Mouse (Mus musculus) small intestine, adult 2 months (tissue): ENCODE measurements around the gene Mgp. TPM values are rescaled to one million over a fixed set of nuclear protein-coding genes. Genes with fewer than 3 reads are reported as not detected.

Source experiments
- H3K27ac ChIP-seq: fragments of 200-500 bp; 2 replicates; pipeline ENCODE4 v1.5.1; 2012; ENCODE audit warnings: low read depth, low read length, control low read depth, inconsistent platforms; ENCODE audit not compliant: insufficient read depth
- H3K27me3 ChIP-seq: fragments of 200-500 bp; 2 replicates; pipeline ENCODE4 v1.6.1; 2012; ENCODE audit warnings: mild to moderate bottlenecking, moderate library complexity, low read length, inconsistent platforms; ENCODE audit not compliant: control insufficient read depth, insufficient read depth
- H3K36me3 ChIP-seq: fragments of 200-500 bp; 2 replicates; pipeline ENCODE4 v1.6.1; 2012; ENCODE audit warnings: mild to moderate bottlenecking, low read length, control low read depth, inconsistent platforms; ENCODE audit not compliant: control insufficient read depth, insufficient read depth
- H3K4me1 ChIP-seq: fragments of 200-500 bp; 2 replicates; pipeline ENCODE4 v1.6.1; 2012; ENCODE audit warnings: low read length, inconsistent platforms, mixed read lengths; ENCODE audit not compliant: control insufficient read depth, insufficient read depth, insufficient read length
- H3K4me3 ChIP-seq: fragments of 200-500 bp; 2 replicates; pipeline ENCODE4 v1.5.1; 2012; ENCODE audit warnings: low read depth, mild to moderate bottlenecking, control low read depth, inconsistent platforms, low read length, moderate library complexity
- CTCF ChIP-seq: fragments of 200-500 bp; IDR thresholded peaks from 2 replicates; pipeline ENCODE4 v1.5.1; 2012; ENCODE audit warnings: low read depth, mild to moderate bottlenecking, control low read depth, inconsistent platforms, low read length, moderate library complexity, mixed read lengths; ENCODE audit not compliant: insufficient replicate concordance, insufficient read length; ENCODE audit errors: extremely low read depth
- POLR2A ChIP-seq: fragments of 200-500 bp; IDR thresholded peaks from 2 replicates; pipeline ENCODE4 v1.6.1; 2012; ENCODE audit warnings: low read depth, mild to moderate bottlenecking, control low read depth, inconsistent platforms, low read length, moderate library complexity
- WGBS: fragments of 180-500 bp; shearing (Covaris S2); methylation state at CpG from one replicate; pipeline ENCODE4 v1.1.7; 2018; 5-methylcytosine and 5-hydroxymethylcytosine counted together
- polyA plus RNA-seq: library from polyadenylated mRNA; depleted of rRNA; stranded (reverse); fragments of >200 nt; gene quantifications from 2 replicates; pipeline ENCODE4 v1.2.3, GENCODE M21; 2012

Gene Mgp
- polyA plus RNA-seq, 1 experiment = 91.8 TPM

- H3K36me3 ChIP-seq = no peaks in the 10 kb centered on the region
- peaks cover 3% of the 10 kb centered on the region; the same call in 1 of the 2 replicates for H3K4me1 ChIP-seq
- H3K4me3 ChIP-seq = no peak overlapping the region
- no peaks in the 10 kb centered on the region for H3K27me3 ChIP-seq
- H3K27ac ChIP-seq = no peak overlapping the region
- TF ChIP-seq CTCF (no peak), POLR2A (no peak)
- 48% methylated on average over 2 of the region's 2 CpGs for WGBS
Measured at GRCm38 (mm10) chr6:136917885-136918284, 42.3 kb upstream of the Mgp start.

GRCm38 (mm10) chr6:136915721-136916395, 40.2 kb upstream of the Mgp start:
- Histone ChIP-seq H3K36me3 (no peaks in the 10 kb centered on the region), H3K27ac (no peak overlapping the region), H3K27me3 (no peaks in the 10 kb centered on the region), H3K4me1 (peaks cover 3% of the 10 kb centered on the region; the same call in 1 of the 2 replicates), H3K4me3 (no peak overlapping the region)
- TF ChIP-seq CTCF = no peak
- no peak for TF ChIP-seq POLR2A
- 82% methylated on average over 8 of the region's 8 CpGs for WGBS

GRCm38 (mm10) chr6:136914234-136914633, 38.6 kb upstream of the Mgp start:
- TF ChIP-seq POLR2A (no peak), CTCF (no peak)
- H3K27me3 ChIP-seq = no peaks in the 10 kb centered on the region
- no peaks in the 10 kb centered on the region for H3K36me3 ChIP-seq
- WGBS = 45% methylated on average over 6 of the region's 6 CpGs
- peaks cover 3% of the 10 kb centered on the region; the same call in 1 of the 2 replicates for H3K4me1 ChIP-seq
- H3K4me3 ChIP-seq = no peak overlapping the region
- H3K27ac ChIP-seq = no peak overlapping the region

GRCm38 (mm10) chr6:136913384-136914126, 37.9 kb upstream of the Mgp start:
- Histone ChIP-seq H3K36me3 (no peaks in the 10 kb centered on the region), H3K27me3 (no peaks in the 10 kb centered on the region), H3K4me1 (peaks cover 3% of the 10 kb centered on the region; the same call in 1 of the 2 replicates), H3K27ac (peak overlapping the region; percentile 3; the same call in 1 of the 2 replicates), H3K4me3 (peak overlapping the region; percentile 48)
- TF ChIP-seq POLR2A (no peak), CTCF (no peak)
- 14% methylated on average over 18 of the region's 18 CpGs for WGBS

GRCm38 (mm10) chr6:136912751-136913265, 37.2 kb upstream of the Mgp start:
- H3K4me3 ChIP-seq = no peak overlapping the region
- no peak overlapping the region for H3K27ac ChIP-seq
- no peaks in the 10 kb centered on the region for H3K27me3 ChIP-seq
- TF ChIP-seq CTCF = no peak
- 50% methylated on average over 1 of the region's 2 CpGs for WGBS
- H3K4me1 ChIP-seq = peaks cover 3% of the 10 kb centered on the region; the same call in 1 of the 2 replicates
- no peaks in the 10 kb centered on the region for H3K36me3 ChIP-seq

GRCm38 (mm10) chr6:136910247-136910890, 34.7 kb upstream of the Mgp start:
- no peak overlapping the region for H3K4me3 ChIP-seq
- no peaks in the 10 kb centered on the region for H3K36me3 ChIP-seq
- H3K27me3 ChIP-seq = no peaks in the 10 kb centered on the region
- H3K4me1 ChIP-seq = peaks cover 8% of the 10 kb centered on the region
- H3K27ac ChIP-seq = no peak overlapping the region
- TF ChIP-seq CTCF = no peak
- TF ChIP-seq POLR2A = no peak
- WGBS = 50% methylated on average over 9 of the region's 9 CpGs

GRCm38 (mm10) chr6:136906937-136907293, 31.3 kb upstream of the Mgp start:
- Histone ChIP-seq H3K4me1 (peaks cover 5% of the 10 kb centered on the region), H3K4me3 (no peak overlapping the region), H3K27ac (peak overlapping the region; percentile 74), H3K27me3 (no peaks in the 10 kb centered on the region), H3K36me3 (no peaks in the 10 kb centered on the region)
- TF ChIP-seq CTCF (no peak), POLR2A (no peak)
- 42% methylated on average over 10 of the region's 10 CpGs for WGBS
